Mouse (Mus musculus) embryo, embryonic 11 days (tissue): ENCODE results near the gene Tspear.
"Not testable (repeated sequence)": the region's sequence is repeated elsewhere in the genome, so short reads cannot be mapped to it uniquely, and the experiment has no call there.

Experiments
- DNase-seq: peaks from one replicate; pipeline ENCODE4 v3.0.0-alpha.2; 2015

The Tspear gene

GRCm38 (mm10) chr10:77713734-77714133 is 27.4 kb downstream of the Tspear start:
- DNase-seq: no peak

GRCm38 (mm10) chr10:77715507-77715906 is 29.1 kb downstream of the Tspear start, which contains the start of gene Gm10142:
Gm10142 (plus strand) TSS chr10:77715807.
- no peak for DNase-seq

- DNase-seq: not testable (repeated sequence)
These were observed 33.9 kb downstream of the Tspear start, which contains the start of gene Krtap12-1 for GRCm38 (mm10) chr10:77720299-77720698. Krtap12-1 (plus strand) TSS chr10:77720599.

GRCm38 (mm10) chr10:77724855-77725254 is 38.5 kb downstream of the Tspear start:
- DNase-seq: no peak

- no peak for DNase-seq
These were observed 39.8 kb downstream of the Tspear start, which contains the start of gene Gm10100 for GRCm38 (mm10) chr10:77726186-77726585. Gm10100 (plus strand) TSS chr10:77726486.

GRCm38 (mm10) chr10:77728280-77728679 is 41.9 kb downstream of the Tspear start:
- DNase-seq: no peak

- peak; percentile 22 for DNase-seq
These were observed 42.9 kb downstream of the Tspear start for GRCm38 (mm10) chr10:77729241-77729640.

- DNase-seq: no peak
These were observed 49.6 kb downstream of the Tspear start for GRCm38 (mm10) chr10:77735928-77736327.

- DNase-seq: no peak
These were observed 52.6 kb downstream of the Tspear start for GRCm38 (mm10) chr10:77738929-77739328.

GRCm38 (mm10) chr10:77741924-77742688 is 55.7 kb downstream of the Tspear start, which contains the start of gene Gm18596:
Gm18596 (minus strand) TSS chr10:77742638.
- not testable (repeated sequence) for DNase-seq

GRCm38 (mm10) chr10:77750686-77751085 is 64.3 kb downstream of the Tspear start:
- not testable (repeated sequence) for DNase-seq

GRCm38 (mm10) chr10:77751254-77751653 is 64.9 kb downstream of the Tspear start, which contains the start of gene Gm9736:
Gm9736 (minus strand) TSS chr10:77751354.
- DNase-seq: not testable (repeated sequence)

GRCm38 (mm10) chr10:77752312-77752711 is 65.9 kb downstream of the Tspear start:
- DNase-seq: not testable (repeated sequence)

- DNase-seq: no peak
These were observed 67.1 kb downstream of the Tspear start for GRCm38 (mm10) chr10:77753448-77753847.

- DNase-seq: not testable (repeated sequence)
These were observed 73.2 kb downstream of the Tspear start, which contains the start of gene Gm3233 for GRCm38 (mm10) chr10:77759582-77759981. Gm3233 (minus strand) TSS chr10:77759682.

- no peak for DNase-seq
These were observed 83.4 kb downstream of the Tspear start for GRCm38 (mm10) chr10:77769727-77770126.

GRCm38 (mm10) chr10:77771225-77771624 is 84.9 kb downstream of the Tspear start, which contains the start of gene Gm3238:
Gm3238 (minus strand) TSS chr10:77771325.
- DNase-seq: not testable (repeated sequence)

- DNase-seq: not testable (repeated sequence)
These were observed 85.8 kb downstream of the Tspear start for GRCm38 (mm10) chr10:77772142-77772541.

GRCm38 (mm10) chr10:77776844-77777243 is 90.5 kb downstream of the Tspear start, which contains the start of gene Gm7138:
Gm7138 (minus strand) TSS chr10:77776944.
- DNase-seq: not testable (repeated sequence)

GRCm38 (mm10) chr10:77782442-77782841 is 96.1 kb downstream of the Tspear start, which contains the start of gene Gm3250:
Gm3250 (minus strand) TSS chr10:77782542.
- not testable (repeated sequence) for DNase-seq

GRCm38 (mm10) chr10:77783396-77783795 is 97.0 kb downstream of the Tspear start:
- not testable (repeated sequence) for DNase-seq

GRCm38 (mm10) chr10:77787876-77788275 is 101.5 kb downstream of the Tspear start, which contains the start of gene Gm7137:
Gm7137 (minus strand) TSS chr10:77788200.
- DNase-seq: not testable (repeated sequence)

- no peak for DNase-seq
These were observed 102.3 kb downstream of the Tspear start for GRCm38 (mm10) chr10:77788621-77789020.

- no peak for DNase-seq
These were observed 108.6 kb downstream of the Tspear start, which contains the start of gene Gm9639 for GRCm38 (mm10) chr10:77794976-77795375. Gm9639 (minus strand) TSS chr10:77795076.
